ENCODE assay signal across 13 mouse cellular contexts in genomic region chr5:107283935-107284524, GRCm38 (mm10). TPM values are rescaled to one million over a fixed set of nuclear protein-coding genes. Genes with fewer than 3 reads are reported as not detected.
DNase-seq lines count a peak whose midpoint lies in the region.
"Had no signal": no experiment of that assay in that cellular context is flagged by ENCODE, and none has a peak within 500 bp of the region (broad histone marks: within the 10 kb centered on the region; RNA-seq: fewer than 3 reads in every experiment).

No protein-coding gene starts in this region.

- DNase-seq in cerebellum, adult 9-10 months: peak; percentile 21
- no peak for DNase-seq in cerebellum, postnatal 14 days
- DNase-seq in heart, postnatal 14 days: peak; percentile 27 to 31
- DNase-seq in heart, adult 8-10 months (ENCODE audit: low spot score): no peak
- DNase-seq in CD4-positive helper T cell, adult 2 months (ENCODE audit: low read depth, low spot score): peak; percentile 36
- peak; percentile 32 to 44 for DNase-seq in gastrocnemius, adult 8-10 months (ENCODE audit: low spot score in 2 of 2)
- DNase-seq in thymus, postnatal 0 days (ENCODE audit: low spot score): no peak
- no peak for DNase-seq in thymus, postnatal 4 days
- DNase-seq: adrenal gland, postnatal 25 days; cerebellum, postnatal 10 days; kidney, adult 18-20 months; kidney, postnatal 25 days; thymus, postnatal 14 days had no signal

- intact Hi-C loops in heart, postnatal 14 days (cut with DNase I): no loop called here

RNA-seq across cellular contexts. Expression of gene Tgfbr3, which starts 5.4 kb away (rescaled TPM):
- 10 to 100 TPM; 47.3 to 59.0 TPM for total RNA-seq in heart, postnatal 14 days (2021)
- total RNA-seq in heart, adult 8-10 months (2022): 10 to 100 TPM; 38.5 to 48.2 (median 44.6) TPM
- total RNA-seq in gastrocnemius, adult 8-10 months (2022): 10 to 100 TPM; 11.7 to 20.0 (median 15.3) TPM
- 10.1 and 11.5 TPM in 2 replicates for polyA plus RNA-seq in thymus, postnatal 0 days (2015; fragmentation: Nextera tagmentation; extraction: Ambion mirVana)

RNA-seq across cellular contexts. Expression of gene Brdt, which starts 46.9 kb away (rescaled TPM):
- total RNA-seq in heart, postnatal 14 days (2021): under 1 TPM; 0.63 to 0.98 TPM
- under 1 TPM; 0.11 to 0.52 (median 0.41) TPM for total RNA-seq in heart, adult 8-10 months (2022)
- 1 to 10 TPM; 1.7 to 2.2 (median 2.0) TPM for total RNA-seq in gastrocnemius, adult 8-10 months (2022)
- 2.7 and 3.5 TPM in 2 replicates for polyA plus RNA-seq in thymus, postnatal 0 days (2015; fragmentation: Nextera tagmentation; extraction: Ambion mirVana)

Comparison
In these comparisons a context has a peak if more than half of its experiments do, and no peak if none do; other contexts are left out.
1. DNase-seq: peak in cerebellum, adult 9-10 months (single experiment), heart, postnatal 14 days (2 of 2), CD4-positive helper T cell, adult 2 months (single experiment) and gastrocnemius, adult 8-10 months (2 of 2); none in cerebellum, postnatal 14 days (0 of 2), heart, adult 8-10 months (single experiment), thymus, postnatal 0 days (single experiment) and thymus, postnatal 4 days (single experiment).